Mouse (Mus musculus): ENCODE measurements at regions not wholly inside any gene's neighbourhood (a gene's known extent, or its start where the extent isn't known, plus 50 kb on each side); places are given as distances from the start of the nearest gene placed in this dataset.

GRCm38 (mm10) chr6:139027696-139028095 is 369.4 kb upstream of the Igbp1b start:
- DNase-seq (ENCODE audit: low read depth, low spot score) = no peak

GRCm38 (mm10) chr6:139014526-139014925 is 356.2 kb upstream of the Igbp1b start:
- DNase-seq (ENCODE audit: low read depth, low spot score) = no peak

- no peak for DNase-seq (ENCODE audit: low read depth, low spot score)
Measured at GRCm38 (mm10) chr6:139010501-139010900, 352.2 kb upstream of the Igbp1b start.

All from A20 (cell line).